Mouse (Mus musculus): ENCODE measurements around the gene Magi3.

DNA sequence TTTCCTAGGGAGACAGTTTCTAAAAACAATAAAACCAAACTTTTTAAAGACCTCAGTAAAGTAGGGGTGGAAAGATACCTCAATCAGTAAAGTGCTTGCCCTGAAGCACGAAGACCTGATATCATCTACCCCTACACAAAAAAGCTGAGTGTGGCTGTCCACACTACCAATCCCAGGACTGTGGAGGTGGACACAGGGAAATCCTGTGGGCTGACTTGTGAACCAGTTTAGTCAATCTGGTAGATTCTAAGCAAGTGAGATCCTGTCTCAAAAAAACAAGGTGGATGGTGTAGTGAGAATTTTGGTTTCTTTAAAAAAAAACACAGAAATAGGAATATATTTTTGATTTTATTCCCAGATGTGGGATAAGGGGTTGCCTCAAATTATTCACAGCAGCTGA, 96.3 kb downstream of the Magi3 start:
- no peak for TF ChIP-seq CTCF (conservative IDR thresholded peaks at IDR 0.05; ENCODE audit: low read length)
- no peak for TF ChIP-seq POU5F1 (IDR thresholded peaks at IDR 0.05; ENCODE audit: borderline replicate concordance, low read length)
